Mouse (Mus musculus) CH12.LX (cell line): Measurements from ENCODE around the gene Tbc1d16. TPM values are rescaled to one million over a fixed set of nuclear protein-coding genes. Genes with fewer than 3 reads are reported as not detected.

ENCODE experiments used
- DNase-seq: peaks from one replicate; pipeline ENCODE4 v3.0.0-alpha.2; 2013; ENCODE audit errors: extremely low read depth
- H3K27ac ChIP-seq: 2 replicates; pipeline ENCODE4 v1.5.1; 2012; ENCODE audit warnings: low read depth, mild to moderate bottlenecking, control low read depth, moderate library complexity; ENCODE audit not compliant: insufficient read depth
- H3K27me3 ChIP-seq: replicated peaks from 2 replicates; pipeline ENCODE3; 2012; ENCODE audit warnings: inconsistent platforms
- H3K36me3 ChIP-seq, 2 experiments: replicated peaks in 1 of 2; 2 replicates each; pipeline versions ENCODE3 to v1.6.1; 2012; ENCODE audit warnings: inconsistent platforms in 1 of 2, low read length in 1 of 2, mild to moderate bottlenecking in 1 of 2, mixed read lengths in 1 of 2, moderate library complexity in 1 of 2; ENCODE audit not compliant: control insufficient read depth in 1 of 2, insufficient read depth in 1 of 2
- H3K4me1 ChIP-seq, 2 experiments: 2 replicates each; pipeline ENCODE4 v1.6.1; 2012; ENCODE audit warnings: inconsistent platforms in 1 of 2, moderate library complexity in 1 of 2; ENCODE audit not compliant: insufficient read depth in 2 of 2, control insufficient read depth in 1 of 2
- H3K4me2 ChIP-seq: 2 replicates; pipeline ENCODE4 v1.6.1; 2012; ENCODE audit warnings: low read depth, mild to moderate bottlenecking, control low read depth; ENCODE audit not compliant: poor library complexity, insufficient read depth, severe bottlenecking
- H3K4me3 ChIP-seq, 3 experiments: fragments of 150-350 bp in 1 of 3; sonication (generic) in 1 of 3; replicated peaks in 1 of 3; 2 replicates each; pipeline versions ENCODE3 to v1.5.1; 2011 to 2012; ENCODE audit warnings: low read depth in 2 of 3, low read length in 2 of 3, mild to moderate bottlenecking in 2 of 3, moderate library complexity in 2 of 3, control low read depth in 1 of 3, improper control_type of control experiment in 1 of 3, inconsistent platforms in 1 of 3, mixed read lengths in 1 of 3; ENCODE audit not compliant: poor library complexity in 1 of 3
- H3K79me2 ChIP-seq: replicated peaks from 2 replicates; pipeline ENCODE4 v1.6.1; 2012; ENCODE audit warnings: mild to moderate bottlenecking, moderate library complexity; ENCODE audit not compliant: control insufficient read depth, poor library complexity, insufficient read depth, severe bottlenecking; ENCODE audit errors: extremely low read depth
- H3K9ac ChIP-seq: 2 replicates; pipeline ENCODE4 v1.6.1; 2012; ENCODE audit warnings: low read depth, mild to moderate bottlenecking, control low read depth, moderate library complexity; ENCODE audit not compliant: insufficient read depth
- H3K9me3 ChIP-seq: replicated peaks from 2 replicates; pipeline ENCODE3; 2012; ENCODE audit warnings: low read length, inconsistent platforms, mixed read lengths
- CHD1 ChIP-seq: IDR thresholded peaks from 2 replicates; pipeline ENCODE4 v1.6.1; 2012; ENCODE audit warnings: low read depth, low read length, improper control_type of control experiment, inconsistent platforms
- CHD2 ChIP-seq: IDR thresholded peaks from 2 replicates; pipeline ENCODE4 v1.6.1; 2011; ENCODE audit warnings: low read length, improper control_type of control experiment
- CTCF ChIP-seq, 2 experiments: IDR thresholded peaks in 1 of 2; conservative IDR thresholded peaks in 1 of 2; 2 replicates each; pipeline ENCODE4 v1.5.1; 2011 to 2012; ENCODE audit warnings: low read depth in 2 of 2, low read length in 2 of 2, improper control_type of control experiment in 1 of 2, inconsistent platforms in 1 of 2, mild to moderate bottlenecking in 1 of 2, moderate library complexity in 1 of 2
- ELF1 ChIP-seq: IDR thresholded peaks from 2 replicates; pipeline ENCODE4 v1.6.1; 2014; ENCODE audit warnings: low read depth, mild to moderate bottlenecking, inconsistent platforms, low read length, improper control_type of control experiment
- ETS1 ChIP-seq: conservative IDR thresholded peaks from 2 replicates; pipeline ENCODE4 v1.6.1; 2012; ENCODE audit warnings: low read depth, mild to moderate bottlenecking, inconsistent platforms, low read length, improper control_type of control experiment, moderate library complexity
- HCFC1 ChIP-seq: IDR thresholded peaks from 2 replicates; pipeline ENCODE4 v1.6.1; 2012; ENCODE audit warnings: low read depth, mild to moderate bottlenecking, inconsistent platforms, low read length, improper control_type of control experiment
- IRF4 ChIP-seq: IDR thresholded peaks from 2 replicates; pipeline ENCODE4 v1.6.1; 2014; ENCODE audit warnings: low read depth, mild to moderate bottlenecking, inconsistent platforms, low read length, improper control_type of control experiment
- JUND ChIP-seq: conservative IDR thresholded peaks from 2 replicates; pipeline ENCODE4 v1.6.1; 2011; ENCODE audit warnings: low read depth, low read length, improper control_type of control experiment
- MAFK ChIP-seq: IDR thresholded peaks from 2 replicates; pipeline ENCODE4 v1.6.1; 2011; ENCODE audit warnings: low read length, improper control_type of control experiment; ENCODE audit not compliant: insufficient replicate concordance
- MAX ChIP-seq: IDR thresholded peaks from 2 replicates; pipeline ENCODE4 v1.6.1; 2011; ENCODE audit warnings: low read length, improper control_type of control experiment
- MAZ ChIP-seq: IDR thresholded peaks from 2 replicates; pipeline ENCODE4 v1.6.1; 2012; ENCODE audit warnings: low read depth, mild to moderate bottlenecking, inconsistent platforms, low read length, improper control_type of control experiment, moderate library complexity
- MXI1 ChIP-seq: IDR thresholded peaks from 2 replicates; pipeline ENCODE4 v1.6.1; 2011; ENCODE audit warnings: mild to moderate bottlenecking, low read depth, low read length, improper control_type of control experiment
- MYC ChIP-seq: IDR thresholded peaks from 2 replicates; pipeline ENCODE4 v1.6.1; 2011; ENCODE audit warnings: low read depth, mild to moderate bottlenecking, improper control_type of control experiment, low read length
- NELFE ChIP-seq: IDR thresholded peaks from 2 replicates; pipeline ENCODE4 v1.6.1; 2011; ENCODE audit warnings: low read depth, low read length, improper control_type of control experiment
- NRF1 ChIP-seq: IDR thresholded peaks from 2 replicates; pipeline ENCODE4 v1.6.1; 2014; ENCODE audit warnings: low read depth, mild to moderate bottlenecking, inconsistent platforms, low read length, improper control_type of control experiment, moderate library complexity
- PAX5 ChIP-seq: IDR thresholded peaks from 2 replicates; pipeline ENCODE4 v1.6.1; 2012; ENCODE audit warnings: low read length, inconsistent platforms, mixed read lengths
- POLR2A ChIP-seq: IDR thresholded peaks from 2 replicates; pipeline ENCODE4 v1.6.1; 2011; ENCODE audit warnings: low read depth, mild to moderate bottlenecking, improper control_type of control experiment, low read length
- TBP ChIP-seq: conservative IDR thresholded peaks from 2 replicates; pipeline ENCODE4 v1.6.1; 2011; ENCODE audit warnings: low read depth, low read length, improper control_type of control experiment
- TCF12 ChIP-seq: IDR thresholded peaks from 2 replicates; pipeline ENCODE4 v1.6.1; 2014; ENCODE audit warnings: low read depth, mild to moderate bottlenecking, inconsistent platforms, low read length, improper control_type of control experiment
- UBTF ChIP-seq: IDR thresholded peaks from 2 replicates; pipeline ENCODE4 v1.6.1; 2012; ENCODE audit warnings: low read depth, mild to moderate bottlenecking, inconsistent platforms, low read length, improper control_type of control experiment, moderate library complexity
- USF1 ChIP-seq: IDR thresholded peaks from 2 replicates; pipeline ENCODE4 v1.6.1; 2014; ENCODE audit warnings: low read depth, mild to moderate bottlenecking, inconsistent platforms, low read length, improper control_type of control experiment
- ZMIZ1 ChIP-seq: IDR thresholded peaks from 2 replicates; pipeline ENCODE4 v1.6.1; 2012; ENCODE audit warnings: low read depth, mild to moderate bottlenecking, inconsistent platforms, low read length, improper control_type of control experiment
- dilution Hi-C: fragments of 300-500 bp; cut with MboI; formaldehyde crosslinking; loops from 2 replicates; pipeline ENCODE4 v1.14.3; 2020; ENCODE audit warnings: low sequenced_read_pairs; ENCODE audit not compliant: extremely low pct_unique_long_range_greater_than_20kb, extremely low pct_ligation_motif_present
- in situ Hi-C: fragments of 300-500 bp; cut with MboI; formaldehyde crosslinking; loops from 3 replicates; pipeline ENCODE4 v1.14.3; 2019; ENCODE audit warnings: low sequenced_read_pairs, low pct_ligation_motif_present, low pct_unique_long_range_greater_than_20kb, mixed read lengths
- polyA plus RNA-seq: library from polyadenylated mRNA; unstranded; fragments of >175 nt; gene quantifications from 2 replicates; pipeline ENCODE4 v1.2.1, GENCODE M21; 2012; ENCODE audit warnings: low read depth; ENCODE audit not compliant: insufficient read length
- total RNA-seq, 2 experiments: library from RNA; depleted of rRNA; stranded (reverse); fragments of 300-350 nt in 1 of 2; fragments of >200 nt in 1 of 2; gene quantifications; 2 replicates each; pipeline ENCODE4 v1.2.3; 2012 to 2014

The Tbc1d16 gene
- total RNA-seq (2012; rRNA removed) (9.4 and 15.9 TPM in 2 replicates), total RNA-seq (2014; rRNA removed) (0.65 and 0.79 TPM in 2 replicates), polyA plus RNA-seq (2.4 and 2.7 TPM in 2 replicates)

DNA sequence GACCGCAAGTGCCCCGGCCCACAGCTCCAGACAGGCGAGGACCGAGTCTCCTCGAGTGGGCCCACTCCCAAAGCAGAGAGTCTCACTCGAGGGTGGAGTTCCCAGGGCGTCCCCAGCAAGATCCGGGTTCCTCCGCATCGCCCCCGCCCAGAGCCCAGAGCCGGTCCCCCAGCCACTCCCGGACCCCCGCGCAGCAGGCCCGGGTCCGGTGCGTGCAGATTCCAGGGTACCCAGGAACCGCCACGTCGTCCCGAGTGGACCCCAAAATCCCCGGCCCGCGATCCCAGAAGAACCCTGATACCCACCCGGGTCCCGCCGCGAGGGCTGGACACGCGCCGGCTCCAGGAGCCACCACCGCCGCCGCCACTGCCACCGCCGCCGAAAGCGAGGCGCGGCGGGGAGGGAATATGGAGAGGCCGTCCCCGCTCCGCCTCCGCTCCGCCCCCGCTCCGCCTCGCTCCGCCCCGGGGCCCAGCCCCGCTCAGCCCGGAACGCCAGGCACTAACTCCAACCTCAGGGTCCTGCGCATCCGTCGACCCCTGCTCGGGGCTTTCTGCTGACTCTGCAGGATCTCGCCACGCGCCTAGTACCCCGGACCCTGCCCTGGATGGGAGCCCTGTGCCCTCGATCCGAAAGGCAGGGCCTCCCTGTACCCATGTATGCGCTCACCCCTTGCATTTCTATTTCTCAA is at the start of gene Tbc1d16, which contains the start of gene Ccdc40:
TSS of gene Tbc1d16 (minus strand) at position 409 of the 691 bp plus-strand sequence.
TSS of gene Ccdc40 (plus strand) at position 482 of the 691 bp plus-strand sequence.
- H3K79me2 ChIP-seq, result no peaks in the 10 kb centered on the region
- H3K4me1 ChIP-seq, result peaks cover 3 to 23% of the 10 kb centered on the region in 2 experiments
- DNase-seq, result peak; percentile 55
- dilution Hi-C loops, result no loop called here
- H3K4me2 ChIP-seq, result peak within 1 kb of the TSS; percentile 97
- no peaks in the 10 kb centered on the region for H3K9me3 ChIP-seq
- H3K4me3 ChIP-seq, result peak within 1 kb of the TSS; percentile 42 to 71 (median 47)
- H3K36me3 ChIP-seq, result no peaks in the 10 kb centered on the region
- peak within 1 kb of the TSS; percentile 91 for H3K9ac ChIP-seq
- TF ChIP-seq CTCF (conservative IDR thresholded peaks at IDR 0.05 in 1 of 2, IDR thresholded peaks at IDR 0.05 in 1 of 2; ENCODE audit: low read depth in 2 of 2, low read length in 2 of 2) (no peak), JUND (no peak), MYC (no peak), MAX (no peak), ELF1 (0 out of 2 replicates have a peak, but pooled peaks have one; percentile 34), HCFC1 (no peak; the same call in 1 of the 2 replicates), MAZ (peak; percentile 59; the same call in 1 of the 2 replicates), IRF4 (0 out of 2 replicates have a peak, but pooled peaks have one; percentile 19), MXI1 (peak; percentile 26; the same call in 1 of the 2 replicates), TCF12 (peak; percentile 43; the same call in 1 of the 2 replicates), CHD2 (no peak), UBTF (peak; percentile 84), POLR2A (peak; percentile 79), NELFE (peak; percentile 63), CHD1 (no peak; the same call in 1 of the 2 replicates), USF1 (no peak), ETS1 (no peak), PAX5 (no peak), NRF1 (peak; percentile 51), MAFK (peak; percentile 60; the same call in 1 of the 2 replicates), ZMIZ1 (peak; percentile 54; the same call in 1 of the 2 replicates), TBP (0 out of 2 replicates have a peak, but pooled peaks have one; percentile 33)
- H3K27ac ChIP-seq, result no peak within 1 kb of the TSS
- in situ Hi-C loops, result no loop called here
- peaks cover 94% of the 10 kb centered on the region for H3K27me3 ChIP-seq
